Mouse (Mus musculus) kidney, adult 2 months (tissue): Measurements from ENCODE around the gene Rspo1. TPM values are rescaled to one million over a fixed set of nuclear protein-coding genes. Genes with fewer than 3 reads are reported as not detected.
A peak's percentile ranks its signal among the peaks of the same experiment; 100 is the strongest.

Experiments used
- DNase-seq: peaks from one replicate; pipeline ENCODE4 v3.0.0; 2021
- H3K27ac ChIP-seq: fragments of 200-500 bp; 2 replicates; pipeline ENCODE4 v1.5.1; 2012; ENCODE audit warnings: low read depth, low read length, control low read depth, inconsistent platforms; ENCODE audit not compliant: insufficient read depth
- H3K27me3 ChIP-seq: fragments of 200-500 bp; replicated peaks from 2 replicates; pipeline ENCODE4 v1.6.1; 2012; ENCODE audit warnings: mild to moderate bottlenecking, moderate library complexity, low read length, inconsistent platforms; ENCODE audit not compliant: control insufficient read depth, insufficient read depth
- H3K36me3 ChIP-seq: fragments of 200-500 bp; 2 replicates; pipeline ENCODE4 v1.6.1; 2012; ENCODE audit warnings: mild to moderate bottlenecking, moderate library complexity, low read length, inconsistent platforms; ENCODE audit not compliant: control insufficient read depth, insufficient read depth
- H3K4me1 ChIP-seq: fragments of 200-500 bp; 2 replicates; pipeline ENCODE4 v1.6.1; 2011; ENCODE audit warnings: low read length; ENCODE audit not compliant: control insufficient read depth, insufficient read depth
- H3K4me3 ChIP-seq: fragments of 200-500 bp; 2 replicates; pipeline ENCODE4 v1.5.1; 2011; ENCODE audit warnings: mild to moderate bottlenecking, low read depth, low read length, control low read depth; ENCODE audit not compliant: insufficient read depth
- CTCF ChIP-seq: fragments of 200-500 bp; conservative IDR thresholded peaks from 2 replicates; pipeline ENCODE4 v1.5.1; 2011; ENCODE audit warnings: low read depth, mild to moderate bottlenecking, control low read depth, low read length, moderate library complexity, mixed read lengths; ENCODE audit not compliant: insufficient read depth, insufficient read length
- POLR2A ChIP-seq: fragments of 200-500 bp; IDR thresholded peaks from one replicate; pipeline ENCODE4 v1.6.1; 2011; ENCODE audit warnings: low read depth, low read length, control low read depth
- WGBS: fragments of 180-500 bp; shearing (Covaris S2); methylation state at CpG from one replicate; pipeline ENCODE4 v1.1.7; 2018; 5-methylcytosine and 5-hydroxymethylcytosine counted together
- polyA plus RNA-seq: library from polyadenylated mRNA; depleted of rRNA; stranded (reverse); fragments of >200 nt; gene quantifications from 2 replicates; pipeline ENCODE4 v1.2.3, GENCODE M21; 2012

Gene Rspo1
- polyA plus RNA-seq, 1 experiment = 2.0 TPM

DNA sequence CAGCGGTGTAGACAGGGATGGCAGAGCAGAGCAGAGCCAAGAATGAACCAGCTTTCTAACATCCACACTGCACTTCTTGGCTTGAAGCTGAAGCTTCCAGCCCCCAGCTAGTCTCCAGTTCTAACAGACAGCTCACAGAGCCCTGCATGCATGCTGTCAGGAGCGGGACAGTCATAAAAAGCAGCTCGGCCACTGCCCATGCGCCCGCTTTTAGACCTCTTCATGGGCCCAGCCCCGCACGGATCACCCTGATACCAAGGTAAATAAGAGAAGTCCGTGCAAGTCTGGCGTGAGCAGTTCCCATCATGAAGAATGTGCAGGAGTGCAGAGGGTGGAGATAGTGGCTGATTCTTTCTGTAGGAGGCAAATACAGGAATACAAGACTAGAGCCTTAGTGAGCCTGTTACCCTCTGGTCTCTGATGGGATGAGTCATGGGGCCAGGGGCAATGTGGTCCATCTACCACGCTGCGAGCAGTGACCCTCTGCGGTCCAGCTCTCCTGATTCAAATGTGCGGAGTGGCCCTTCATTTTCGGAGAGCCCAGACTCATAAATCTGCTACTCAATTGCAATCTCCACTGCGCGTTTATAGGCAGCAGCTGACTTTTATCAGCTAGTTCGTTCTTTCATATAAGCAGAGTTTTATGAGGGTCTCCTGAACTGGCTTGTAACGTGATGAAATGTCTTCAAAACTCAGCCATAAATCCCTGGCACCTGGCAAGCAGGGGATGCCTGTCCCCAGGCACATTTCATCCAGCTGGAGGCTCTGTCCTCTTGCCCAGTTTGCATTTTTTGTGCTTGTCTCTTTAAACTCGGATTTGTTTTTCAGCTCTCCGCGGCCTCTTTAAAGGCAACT, 35.8 kb upstream of the Rspo1 start:
- no peak overlapping the region for H3K4me3 ChIP-seq
- H3K27ac ChIP-seq = no peak overlapping the region
- no peaks in the 10 kb centered on the region for H3K36me3 ChIP-seq
- WGBS = 33% methylated on average over 21 of the region's 21 CpGs
- no peaks in the 10 kb centered on the region for H3K4me1 ChIP-seq
- no peaks in the 10 kb centered on the region for H3K27me3 ChIP-seq
- peak; percentile 52 for DNase-seq
- TF ChIP-seq POLR2A = no peak
- TF ChIP-seq CTCF = no peak

DNA sequence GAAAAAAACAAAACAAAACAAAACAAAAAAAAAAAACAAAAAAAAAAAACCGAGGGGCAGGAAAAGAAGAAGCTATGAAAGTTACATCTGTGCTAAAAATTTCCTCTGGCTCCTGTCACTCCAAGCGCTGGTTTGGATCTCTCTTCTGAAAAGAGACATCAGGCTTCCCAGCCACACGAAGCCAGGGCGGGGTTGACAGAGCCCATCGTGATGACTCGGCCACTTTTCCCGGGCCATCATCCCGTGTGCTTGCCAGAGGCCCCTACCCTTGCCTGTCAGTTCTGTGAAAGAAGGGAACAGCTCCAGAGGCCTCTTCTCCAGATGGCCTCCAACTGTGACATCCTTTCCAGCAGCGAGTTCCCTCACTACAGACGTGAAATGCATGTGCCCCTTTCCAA, 35.2 kb upstream of the Rspo1 start:
- Histone ChIP-seq H3K4me3 (no peak overlapping the region), H3K27me3 (no peaks in the 10 kb centered on the region), H3K27ac (no peak overlapping the region), H3K4me1 (no peaks in the 10 kb centered on the region), H3K36me3 (no peaks in the 10 kb centered on the region)
- DNase-seq = peak; percentile 12
- 22% methylated on average over 10 of the region's 10 CpGs for WGBS
- TF ChIP-seq POLR2A (no peak), CTCF (no peak)

DNA sequence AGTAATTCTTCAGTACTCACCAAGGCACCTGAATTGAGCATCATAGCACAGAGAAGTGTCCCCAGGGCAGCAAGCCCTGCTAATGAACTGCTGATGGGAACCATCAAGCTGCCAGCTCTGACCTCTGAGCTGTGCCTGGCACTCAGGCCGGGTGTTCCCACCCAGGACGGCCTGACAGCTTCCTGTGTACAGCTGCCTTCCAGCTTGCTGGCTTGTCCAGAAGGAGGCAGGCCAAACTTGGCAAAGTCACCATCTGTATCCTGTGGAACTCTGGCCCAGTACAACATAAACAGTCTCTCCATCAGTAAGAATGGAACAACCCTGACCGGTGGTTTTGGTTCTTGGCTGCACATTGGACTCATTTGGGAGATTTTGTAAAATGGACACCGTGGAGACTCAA, 32.7 kb upstream of the Rspo1 start:
- H3K27me3 ChIP-seq = no peaks in the 10 kb centered on the region
- no peak overlapping the region for H3K27ac ChIP-seq
- H3K36me3 ChIP-seq = no peaks in the 10 kb centered on the region
- TF ChIP-seq CTCF (no peak), POLR2A (no peak)
- 42% methylated on average over 4 of the region's 4 CpGs for WGBS
- no peak overlapping the region for H3K4me3 ChIP-seq
- DNase-seq = no peak
- no peaks in the 10 kb centered on the region for H3K4me1 ChIP-seq

DNA sequence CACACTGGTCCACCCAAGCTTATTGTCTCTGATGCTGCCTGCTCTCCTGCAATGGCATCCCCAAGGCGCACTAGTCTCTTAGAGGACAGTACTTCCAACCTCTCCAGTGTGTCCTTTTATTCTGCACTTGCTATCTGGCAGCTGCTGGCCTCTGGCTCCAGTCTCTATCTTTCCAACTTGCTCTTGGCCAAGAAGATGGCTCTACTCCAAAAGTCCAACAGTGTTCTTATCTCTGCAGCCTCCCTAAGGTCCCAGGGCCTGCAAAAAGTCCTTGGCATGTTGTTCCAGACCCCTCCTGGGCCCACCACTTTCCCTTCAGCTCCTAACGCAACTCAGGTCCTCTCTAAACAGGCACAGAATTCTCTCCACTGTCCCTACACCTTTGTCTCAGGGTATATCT, 28.9 kb upstream of the Rspo1 start:
- Histone ChIP-seq H3K4me3 (no peak overlapping the region), H3K27me3 (no peaks in the 10 kb centered on the region), H3K4me1 (no peaks in the 10 kb centered on the region), H3K27ac (no peak overlapping the region), H3K36me3 (no peaks in the 10 kb centered on the region)
- TF ChIP-seq CTCF (no peak), POLR2A (no peak)
- 80% methylated on average over 2 of the region's 2 CpGs for whole genome bisulfite sequencing
- DNase-seq = peak; percentile 9

DNA sequence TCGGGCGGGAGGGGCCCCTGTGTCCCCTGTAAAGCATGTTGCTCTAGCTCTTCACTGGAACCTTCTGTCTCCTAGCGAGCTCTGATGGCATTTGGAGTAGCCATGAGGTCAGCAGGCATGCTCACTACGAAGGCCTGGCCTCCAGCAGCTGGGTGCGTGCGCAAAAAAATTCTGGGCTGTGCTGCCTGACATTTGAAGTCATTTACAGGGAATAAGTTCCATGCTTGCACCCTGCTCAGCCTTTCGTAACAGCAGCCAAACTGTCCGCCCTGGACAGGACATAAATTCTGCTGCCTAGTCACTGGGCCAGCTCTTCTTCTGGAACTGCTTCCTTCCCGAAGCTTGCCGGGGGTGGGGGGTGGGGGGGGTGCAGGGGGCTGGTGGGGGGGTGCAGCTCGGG, 27.2 kb upstream of the Rspo1 start:
- no peaks in the 10 kb centered on the region for H3K36me3 ChIP-seq
- peak; percentile 74 for DNase-seq
- no peaks in the 10 kb centered on the region for H3K27me3 ChIP-seq
- no peak overlapping the region for H3K4me3 ChIP-seq
- H3K27ac ChIP-seq = 0 out of 2 replicates have a peak overlapping the region, but pooled peaks have one; percentile 34
- 20% methylated on average over 11 of the region's 11 CpGs for WGBS
- no peaks in the 10 kb centered on the region for H3K4me1 ChIP-seq
- no peak for TF ChIP-seq POLR2A
- TF ChIP-seq CTCF = no peak

DNA sequence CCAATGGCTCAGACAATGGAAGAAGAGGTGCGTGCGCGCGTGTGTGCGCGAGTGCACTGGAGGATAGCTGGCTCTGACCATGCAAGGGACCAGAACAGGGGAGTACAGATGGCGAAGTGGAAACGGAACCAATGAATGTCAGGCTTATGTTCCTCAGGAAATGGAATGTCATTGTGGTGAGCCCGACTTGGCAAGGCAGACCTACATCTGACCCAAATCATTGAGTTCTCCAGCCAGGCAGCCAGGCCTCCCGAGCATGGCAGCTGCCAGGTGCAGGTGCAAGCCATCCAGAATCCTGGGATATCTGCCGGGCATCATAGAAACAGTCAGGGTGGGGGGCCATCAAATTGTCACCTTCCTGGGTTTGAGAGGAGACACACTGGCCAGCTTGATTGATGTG, 25.3 kb upstream of the Rspo1 start:
- H3K36me3 ChIP-seq = no peaks in the 10 kb centered on the region
- no peaks in the 10 kb centered on the region for H3K4me1 ChIP-seq
- no peak overlapping the region for H3K4me3 ChIP-seq
- DNase-seq = no peak
- no peak for TF ChIP-seq POLR2A
- no peak for TF ChIP-seq CTCF
- 72% methylated on average over 11 of the region's 11 CpGs for WGBS
- no peak overlapping the region for H3K27ac ChIP-seq
- no peaks in the 10 kb centered on the region for H3K27me3 ChIP-seq

DNA sequence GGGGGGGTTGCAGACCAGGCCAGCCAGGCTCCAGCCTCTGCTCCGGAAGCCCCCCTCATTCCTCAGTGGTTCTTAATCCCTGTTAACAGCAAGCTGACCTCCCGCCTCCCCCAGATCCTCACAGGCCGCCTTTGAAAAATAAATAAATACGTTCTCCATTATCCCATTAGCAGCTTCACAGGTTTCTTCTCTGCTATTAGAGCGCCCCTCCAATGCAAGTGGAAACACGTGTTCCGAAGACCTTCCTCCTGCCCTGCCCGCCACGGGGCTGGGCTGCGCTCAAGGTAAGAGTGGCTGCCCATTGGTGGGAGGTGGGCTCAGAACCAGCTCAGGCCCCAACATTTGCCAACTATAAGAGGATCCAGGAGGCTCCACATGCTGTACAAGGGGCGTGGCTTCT, 23.7 kb upstream of the Rspo1 start:
- Histone ChIP-seq H3K27me3 (no peaks in the 10 kb centered on the region), H3K4me3 (no peak overlapping the region), H3K27ac (no peak overlapping the region), H3K4me1 (no peaks in the 10 kb centered on the region), H3K36me3 (no peaks in the 10 kb centered on the region)
- DNase-seq = no peak
- TF ChIP-seq POLR2A (no peak), CTCF (no peak)
- 57% methylated on average over 11 of the region's 11 CpGs for WGBS
